Mouse (Mus musculus) right cerebral cortex, adult 2 months (tissue): Measurements from ENCODE around the gene Fndc3b.

Experiments used
- DNase-seq, 2 experiments: peaks; one replicate each; pipeline ENCODE4 v3.0.0; 2021 to 2022; ENCODE audit warnings: low spot score in 2 of 2

The Fndc3b gene

DNA sequence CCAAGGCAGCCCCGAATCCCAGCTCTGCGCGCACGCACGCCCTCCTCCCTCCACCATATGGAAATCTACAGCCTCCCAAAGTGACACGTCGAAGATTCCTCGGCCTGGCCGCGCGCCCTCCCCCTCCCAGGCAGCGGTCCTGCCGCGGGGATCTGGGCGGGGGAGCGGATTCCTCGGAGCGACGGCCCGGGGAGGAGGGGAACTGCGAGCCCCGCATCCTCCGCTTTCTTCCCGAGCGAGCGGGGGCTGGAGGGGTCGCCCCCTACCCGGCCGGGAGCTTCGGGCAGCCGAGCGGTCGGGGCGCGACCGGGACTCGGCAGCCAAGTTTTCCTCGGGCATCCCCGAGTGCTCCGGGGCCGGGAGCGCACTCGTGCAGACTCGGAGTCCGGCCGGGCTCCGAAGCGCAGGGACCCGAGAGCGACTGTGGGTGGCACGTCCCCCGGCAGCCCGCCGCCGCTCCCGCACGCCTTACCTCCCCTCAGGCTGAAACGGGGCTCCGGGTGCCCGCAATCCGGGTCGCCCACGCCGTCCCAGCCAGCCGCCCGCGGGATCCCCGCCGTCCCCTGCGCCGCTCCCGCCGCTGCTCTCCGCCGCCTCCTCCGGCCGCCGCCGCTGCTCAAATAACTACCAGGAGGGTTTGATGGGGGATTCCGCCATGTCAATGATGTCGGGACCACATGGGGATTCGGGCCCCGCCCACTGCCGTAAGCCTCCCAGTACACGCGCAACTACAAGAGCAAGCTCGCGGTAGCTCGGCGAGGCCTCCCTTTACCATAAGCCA lies at the start of gene Fndc3b:
Gene Fndc3b, minus strand, starts transcription at position 660 of the 781 bp plus-strand sequence.
- DNase-seq: peak; percentile 95 to 97

DNA sequence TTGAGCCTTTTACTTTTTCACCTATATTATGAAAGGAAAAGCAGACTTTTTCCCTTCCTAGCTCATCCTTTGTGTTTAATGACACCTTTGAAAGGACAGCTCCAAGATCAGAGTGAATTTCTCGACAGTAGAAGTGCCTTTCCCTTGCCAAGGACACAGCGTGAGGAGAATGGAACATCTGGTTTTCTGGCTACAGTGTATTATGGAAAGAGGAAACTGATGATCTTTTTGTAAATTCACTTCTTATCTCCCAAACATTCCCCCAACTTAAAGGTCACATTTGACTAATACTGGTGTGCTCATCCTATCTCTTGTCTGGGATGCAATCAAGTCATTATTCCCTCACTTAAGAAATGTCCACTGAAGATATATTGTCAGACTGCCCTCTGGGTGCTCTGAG lies 49.2 kb upstream of the Fndc3b start:
- DNase-seq: no peak

DNA sequence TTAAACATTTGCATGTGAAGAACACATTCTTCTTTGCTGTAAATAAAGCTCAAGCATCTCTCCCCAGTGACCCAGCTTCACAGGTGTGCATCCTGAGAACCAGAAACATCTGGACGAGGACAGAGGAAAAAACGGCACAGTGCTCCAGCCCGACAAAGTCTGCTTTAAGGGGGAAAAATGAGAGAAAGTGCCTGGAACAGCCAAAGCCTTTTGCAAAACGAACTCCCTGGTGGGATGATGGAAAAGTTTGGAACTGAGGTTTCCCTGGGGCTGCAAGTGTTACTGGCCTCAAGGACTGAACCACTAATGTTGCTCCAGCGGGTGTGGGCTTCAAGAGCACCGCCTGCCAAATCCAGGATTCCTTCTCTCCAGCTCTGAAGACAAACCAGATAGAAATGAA lies 47.9 kb upstream of the Fndc3b start:
- no peak for DNase-seq

DNA sequence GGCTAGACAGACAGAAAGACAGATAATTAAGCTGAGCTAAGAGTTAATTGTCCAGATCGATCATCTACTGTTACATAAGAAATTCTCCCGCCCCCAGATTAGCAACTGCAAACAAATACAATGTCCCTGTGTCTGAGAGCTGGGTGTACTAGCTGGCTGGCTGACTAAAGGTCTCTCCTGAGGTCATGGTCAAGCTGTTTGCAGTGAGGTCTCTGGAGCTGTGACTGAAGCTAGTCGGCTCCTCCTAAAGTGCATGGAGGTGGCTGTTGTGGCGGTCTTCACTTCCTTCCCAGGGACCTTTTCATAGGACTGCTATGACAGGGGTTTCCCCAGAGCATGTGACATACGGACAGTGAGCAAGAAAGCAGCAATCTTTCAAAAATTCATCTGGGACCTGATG lies 40.5 kb upstream of the Fndc3b start:
- DNase-seq: no peak

DNA sequence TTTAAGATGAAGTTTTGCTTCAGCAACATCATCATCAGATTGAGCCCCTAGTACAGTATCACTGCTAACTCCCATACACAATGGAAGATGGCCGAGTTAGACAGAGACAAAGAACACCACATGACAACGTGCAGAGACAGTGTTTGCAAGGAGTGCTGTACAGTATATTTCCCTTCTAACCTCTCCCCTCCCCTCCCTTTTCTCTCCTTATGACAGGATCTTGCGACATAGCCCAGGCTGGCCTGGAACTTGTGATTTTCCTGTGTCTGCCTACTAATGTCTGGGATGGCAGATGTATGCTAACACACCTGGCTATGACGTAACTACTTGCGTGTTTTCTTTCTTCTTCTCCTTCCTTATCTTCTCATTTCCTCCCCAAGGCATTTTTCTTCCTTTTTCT lies 40.0 kb upstream of the Fndc3b start:
- DNase-seq: no peak

DNA sequence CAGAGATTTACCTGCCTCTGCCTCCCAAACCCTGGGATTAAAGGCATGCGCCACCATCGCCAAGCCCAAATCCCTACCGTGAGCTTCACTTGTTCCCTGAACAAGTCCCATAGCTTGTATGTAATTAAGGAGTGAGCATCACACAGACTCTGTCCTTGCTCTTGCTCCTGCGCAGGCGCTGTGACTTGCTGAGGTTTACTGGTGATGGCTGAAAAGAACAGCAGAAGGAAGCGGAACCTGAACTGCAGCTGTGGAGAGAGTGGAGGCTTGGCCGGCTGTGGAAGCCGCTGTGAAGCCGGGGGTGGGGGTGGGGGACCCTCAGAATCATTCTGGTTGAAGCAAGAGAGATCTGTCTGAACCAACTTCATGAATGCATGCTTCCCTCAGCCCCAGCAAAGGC lies 34.5 kb upstream of the Fndc3b start:
- no peak for DNase-seq

DNA sequence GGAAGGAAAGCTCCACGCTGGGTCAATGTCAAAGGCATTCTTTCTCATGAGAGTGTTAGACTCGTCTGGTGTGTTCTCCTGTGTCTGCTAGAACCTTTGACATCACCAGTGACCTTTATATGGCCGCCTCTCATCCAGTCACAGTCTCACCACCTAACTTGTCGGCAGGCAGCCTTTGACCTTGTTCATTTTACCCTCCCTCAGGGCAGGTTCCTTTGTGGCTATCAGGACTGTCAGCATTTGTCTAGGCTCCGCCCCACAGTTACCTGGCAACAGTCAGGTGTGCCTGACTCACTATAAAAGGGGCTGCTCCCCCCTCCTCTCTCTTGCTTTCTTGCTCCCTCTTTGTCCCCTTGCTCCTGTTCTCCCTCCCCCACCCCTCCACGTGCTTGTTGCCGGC lies 33.6 kb upstream of the Fndc3b start:
- no peak for DNase-seq

DNA sequence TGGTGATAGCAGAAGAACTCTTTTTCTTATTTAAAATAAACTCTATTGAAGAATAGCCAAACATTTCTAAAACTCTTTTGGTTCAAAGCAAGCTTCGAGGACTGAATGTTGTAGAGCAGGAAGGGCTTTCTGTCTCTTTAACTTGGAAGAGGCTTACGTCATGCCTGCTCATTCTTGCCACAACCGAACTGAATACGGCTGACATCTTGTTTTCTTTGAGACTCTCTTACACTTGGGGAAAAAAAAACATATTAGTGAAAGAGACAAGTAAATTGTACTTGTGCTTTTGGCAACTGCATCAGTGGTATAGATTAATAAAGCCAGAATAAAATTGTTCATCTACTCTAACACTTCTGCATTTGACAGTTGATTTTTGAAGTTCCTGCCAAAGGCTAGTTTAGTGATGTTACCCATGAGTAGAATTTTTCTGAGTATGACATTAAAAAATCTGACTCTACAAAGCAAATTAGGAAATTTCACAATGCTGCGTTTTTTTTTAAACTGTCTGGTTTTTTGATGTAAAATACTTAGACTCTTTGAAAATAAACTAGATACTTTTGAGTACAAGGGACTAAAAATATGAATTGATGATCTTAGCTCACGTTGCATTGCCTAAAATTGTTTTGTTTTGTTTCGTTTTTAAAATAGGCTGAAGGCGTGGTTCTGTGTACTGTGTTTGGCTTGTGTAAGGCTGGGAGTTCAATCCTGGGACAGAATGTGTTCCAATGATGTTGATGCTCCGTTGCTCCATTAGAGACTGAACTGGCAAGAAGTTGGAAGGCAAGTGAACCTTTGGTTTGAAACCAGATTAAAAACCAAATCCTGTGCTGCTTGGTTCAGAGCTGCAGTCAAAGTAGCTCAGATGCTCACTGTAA lies 32.4 kb upstream of the Fndc3b start:
- no peak for DNase-seq

DNA sequence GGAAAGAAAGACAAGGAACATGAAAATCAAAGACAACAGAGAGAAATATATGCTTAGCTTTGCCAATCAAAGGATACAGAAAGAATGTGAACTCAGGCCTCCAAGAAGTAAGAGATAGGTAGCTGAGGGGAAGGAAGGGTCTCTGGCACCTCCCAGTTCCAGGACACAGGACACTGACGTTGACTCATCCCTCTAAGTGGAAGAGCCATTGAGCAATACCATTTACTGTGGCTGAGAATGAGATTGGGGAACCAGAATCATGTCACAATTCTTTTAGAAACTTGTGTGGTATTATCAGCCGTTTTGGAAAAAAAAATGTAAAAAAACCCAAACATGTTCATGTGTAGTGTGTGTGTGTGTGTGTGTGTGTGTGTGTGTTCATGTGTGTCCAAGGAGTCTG lies 31.0 kb upstream of the Fndc3b start:
- no peak for DNase-seq

DNA sequence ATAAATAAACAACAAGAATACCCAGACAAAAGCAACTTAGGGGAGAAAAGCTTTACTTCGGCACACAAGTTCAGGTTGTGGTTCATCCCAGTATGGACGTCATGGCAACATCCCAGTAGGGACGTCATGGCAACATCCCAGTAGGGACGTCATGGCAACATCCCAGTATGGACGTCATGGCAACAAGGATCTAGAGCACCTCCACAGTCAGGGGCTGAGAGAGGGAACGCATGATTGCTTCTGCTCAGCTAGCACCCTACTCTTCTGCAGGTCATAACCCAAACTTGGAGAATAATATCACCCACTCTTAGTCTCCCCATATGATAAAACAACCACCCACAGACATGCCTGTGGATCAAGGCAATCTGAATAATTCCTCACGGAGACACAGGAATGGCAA lies 29.0 kb upstream of the Fndc3b start:
- no peak for DNase-seq

DNA sequence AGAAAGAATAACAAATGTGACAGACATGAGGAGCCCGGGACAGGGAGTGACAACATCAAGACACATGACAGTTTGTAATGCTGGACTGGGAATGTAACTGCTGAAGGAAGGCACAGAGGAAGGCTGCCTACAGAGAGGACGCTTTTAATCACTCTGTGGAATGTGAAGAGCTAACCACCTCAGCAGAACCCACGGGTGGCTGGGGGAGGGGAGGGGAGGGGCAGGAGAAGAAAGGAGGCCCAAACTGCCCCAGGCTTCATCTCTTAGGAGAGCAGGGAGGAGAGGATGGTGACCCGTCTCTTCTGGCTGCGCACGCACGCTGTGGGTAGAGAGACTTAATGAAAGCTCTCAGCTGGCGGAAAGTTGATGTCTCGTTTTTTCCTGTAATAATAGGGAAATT lies 25.1 kb upstream of the Fndc3b start:
- DNase-seq: no peak

DNA sequence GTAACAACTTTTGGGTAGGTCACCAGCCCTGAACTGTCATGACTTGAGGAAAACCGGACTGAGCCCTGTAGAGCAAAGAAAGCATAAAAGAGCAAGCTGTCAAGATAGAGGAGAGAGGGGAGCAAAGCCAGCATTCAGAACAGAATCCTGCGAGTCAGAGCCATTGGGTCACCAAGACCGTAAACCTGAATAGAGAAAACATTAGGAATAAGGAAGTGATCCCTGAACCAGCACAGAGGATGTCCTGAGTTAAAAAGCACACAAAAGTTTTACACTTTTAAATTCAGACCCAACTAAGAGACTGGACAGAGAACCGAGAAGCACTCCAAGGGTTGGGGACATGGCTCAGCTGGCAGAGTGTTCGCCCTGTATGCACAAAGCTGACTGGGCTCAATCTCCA lies 24.0 kb upstream of the Fndc3b start:
- no peak for DNase-seq

DNA sequence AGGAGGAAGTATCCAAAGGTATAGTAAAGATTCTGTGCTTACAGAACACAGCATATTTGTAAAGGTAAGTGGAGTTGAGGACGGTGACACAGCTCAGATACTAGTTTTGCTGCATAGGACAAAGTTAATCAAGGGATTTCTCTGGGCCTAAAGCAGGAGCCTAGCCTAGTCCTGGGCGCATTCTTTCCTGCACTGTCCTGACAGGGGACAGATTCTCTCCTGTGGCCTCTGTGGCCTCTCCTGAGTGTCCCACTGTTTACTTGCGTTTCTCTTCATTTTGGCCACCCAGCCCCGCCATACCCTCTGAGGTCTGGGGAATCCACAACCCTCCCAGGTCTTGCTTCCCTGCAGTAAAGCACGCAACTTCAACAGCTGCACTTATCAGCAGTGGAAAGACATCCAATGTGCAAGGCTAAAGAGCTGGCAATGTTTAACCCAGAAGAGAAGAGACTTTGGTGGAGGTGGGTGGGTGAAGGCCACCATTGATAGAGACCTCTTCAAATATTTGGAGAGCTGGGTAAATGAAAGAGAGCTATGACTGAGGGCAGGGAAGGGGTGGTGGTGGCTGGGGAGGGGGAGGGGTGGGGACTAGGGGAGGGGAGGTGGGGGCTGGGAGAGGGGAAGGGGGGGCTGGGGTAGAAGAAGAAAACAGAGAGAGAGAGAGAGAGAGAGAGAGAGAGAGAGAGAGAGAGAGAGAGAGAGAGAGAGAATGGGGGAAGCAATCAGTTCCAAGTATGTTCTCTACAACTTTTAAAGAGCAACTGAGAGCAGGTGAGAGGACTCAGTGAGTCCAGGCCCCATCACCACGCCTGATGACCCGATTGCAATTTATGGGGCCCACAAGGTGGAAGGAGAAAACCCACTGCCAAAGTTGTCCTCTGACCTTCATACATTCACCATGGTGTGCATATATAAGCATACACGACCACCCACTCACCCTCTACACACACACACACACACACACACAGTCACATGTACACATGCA lies 18.0 kb upstream of the Fndc3b start:
- DNase-seq: no peak

DNA sequence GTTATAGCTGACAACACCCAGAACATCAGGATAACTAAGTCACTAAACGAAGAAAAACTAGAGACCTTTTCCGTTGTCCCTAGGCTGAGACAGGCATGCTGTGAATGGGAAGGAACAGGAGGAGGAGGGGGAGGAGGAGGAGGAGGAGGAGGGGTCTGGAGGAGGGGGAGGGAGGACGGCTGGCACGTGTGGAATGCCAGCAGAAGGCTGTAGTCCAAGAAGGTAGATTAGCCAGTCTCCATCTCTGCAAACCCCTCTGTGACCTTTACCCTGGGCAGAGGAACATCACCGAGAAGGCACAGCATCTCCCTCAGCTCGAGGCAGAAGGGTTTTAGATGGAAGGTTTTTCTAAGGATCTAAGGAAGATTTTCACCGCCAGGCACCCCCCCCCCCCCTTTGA lies 17.1 kb upstream of the Fndc3b start:
- no peak for DNase-seq

DNA sequence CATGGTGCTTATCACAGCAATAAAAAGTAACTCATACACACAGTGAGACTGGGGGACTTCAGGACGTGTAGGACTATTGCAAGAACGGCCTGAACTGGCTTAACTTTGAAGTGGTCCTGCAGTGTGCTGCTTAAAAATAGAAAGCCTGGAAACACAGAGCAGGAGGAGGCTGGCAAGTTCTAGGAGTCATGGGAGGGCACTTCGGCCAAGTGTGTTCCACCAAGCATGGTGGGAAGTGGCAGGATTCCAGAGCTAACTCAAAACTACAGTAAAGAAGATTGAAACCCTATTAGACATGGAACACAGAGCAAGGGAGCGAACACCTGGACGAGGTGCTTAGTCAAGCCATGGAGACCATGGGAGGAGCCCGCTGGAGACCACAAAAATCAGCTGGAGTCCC lies 14.6 kb upstream of the Fndc3b start:
- no peak for DNase-seq

DNA sequence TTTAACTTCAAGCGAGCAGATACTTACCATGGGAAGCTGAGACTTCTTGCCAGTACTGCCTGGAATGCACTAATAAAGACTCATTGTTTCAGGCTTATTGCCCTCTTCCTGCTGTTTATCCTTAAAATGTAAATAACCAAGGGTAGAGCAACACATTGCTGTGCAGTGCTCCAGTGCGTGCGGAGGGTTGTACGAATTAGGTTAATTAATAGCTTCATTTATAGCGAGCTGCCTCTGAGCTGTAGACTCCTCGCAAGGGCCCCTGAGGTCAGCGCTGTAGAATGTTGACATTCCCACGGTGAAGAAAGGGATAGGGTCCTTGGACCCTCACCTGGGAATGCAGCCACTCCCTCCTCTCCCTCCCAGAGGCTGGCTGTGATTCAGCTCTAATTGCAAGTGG lies 13.1 kb upstream of the Fndc3b start:
- no peak for DNase-seq

DNA sequence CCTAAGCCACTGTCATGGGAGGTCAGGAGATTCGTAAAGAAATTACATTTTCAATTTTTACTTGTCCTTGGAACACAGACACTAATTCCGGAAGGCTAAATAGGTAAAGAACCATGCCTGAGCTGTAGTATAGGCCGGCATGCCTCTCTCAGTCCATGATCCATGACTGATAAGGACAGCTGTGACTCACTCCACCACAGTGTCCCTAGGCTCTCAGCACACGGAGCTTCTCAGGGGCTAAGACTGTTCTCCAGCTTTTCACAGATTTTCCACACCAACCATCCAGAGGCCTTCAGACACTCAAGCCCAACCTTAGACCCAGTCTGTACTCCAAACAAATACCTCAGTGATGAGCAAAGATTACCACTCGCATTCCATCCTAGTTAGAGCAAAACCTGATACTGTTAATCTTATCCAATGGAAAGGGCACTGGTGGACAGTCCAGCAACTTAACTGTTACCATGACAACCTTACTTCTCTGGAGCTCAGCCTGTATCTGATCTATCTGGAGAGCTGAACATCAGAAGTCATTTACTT lies 7.8 kb upstream of the Fndc3b start:
- no peak for DNase-seq

DNA sequence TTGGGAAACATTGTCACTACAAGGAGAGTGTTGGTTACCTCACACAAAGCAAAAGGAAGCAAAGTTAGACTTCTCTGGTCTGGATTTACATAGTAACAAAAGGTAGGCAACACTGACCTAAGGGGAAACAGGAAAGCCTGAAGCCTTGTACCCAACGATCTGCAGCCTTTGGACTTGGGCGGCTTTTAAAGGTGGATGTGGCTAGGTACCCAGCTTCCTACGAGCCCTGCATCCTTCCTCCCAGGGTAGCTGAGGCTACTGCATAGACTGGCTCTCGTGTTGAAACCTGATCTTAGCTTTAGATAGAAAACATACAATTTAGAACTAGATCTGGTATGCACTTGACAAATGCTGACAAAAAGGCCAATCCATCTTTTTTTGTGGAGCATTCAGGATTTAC lies 2.9 kb upstream of the Fndc3b start:
- no peak for DNase-seq

DNA sequence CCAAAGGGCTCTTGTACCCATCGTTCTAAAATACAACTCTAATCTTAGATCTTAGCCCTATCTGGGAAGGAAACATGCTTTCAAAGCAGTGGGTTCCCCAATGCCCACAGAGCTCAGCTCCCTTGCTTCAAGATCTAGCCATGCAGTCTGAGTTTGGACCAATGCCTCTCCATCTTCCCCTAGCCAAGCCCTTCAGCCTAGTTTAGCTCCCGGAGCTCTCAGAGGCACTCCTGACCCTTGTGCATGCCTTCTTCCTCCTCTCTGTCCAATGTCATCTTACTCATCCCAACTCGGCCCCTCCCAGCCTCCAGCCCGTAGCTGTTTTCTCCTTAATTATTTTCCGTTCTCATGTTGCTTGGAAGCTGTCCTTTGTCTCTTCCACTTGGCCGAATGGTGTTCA lies 1.3 kb upstream of the Fndc3b start:
- DNase-seq: no peak

DNA sequence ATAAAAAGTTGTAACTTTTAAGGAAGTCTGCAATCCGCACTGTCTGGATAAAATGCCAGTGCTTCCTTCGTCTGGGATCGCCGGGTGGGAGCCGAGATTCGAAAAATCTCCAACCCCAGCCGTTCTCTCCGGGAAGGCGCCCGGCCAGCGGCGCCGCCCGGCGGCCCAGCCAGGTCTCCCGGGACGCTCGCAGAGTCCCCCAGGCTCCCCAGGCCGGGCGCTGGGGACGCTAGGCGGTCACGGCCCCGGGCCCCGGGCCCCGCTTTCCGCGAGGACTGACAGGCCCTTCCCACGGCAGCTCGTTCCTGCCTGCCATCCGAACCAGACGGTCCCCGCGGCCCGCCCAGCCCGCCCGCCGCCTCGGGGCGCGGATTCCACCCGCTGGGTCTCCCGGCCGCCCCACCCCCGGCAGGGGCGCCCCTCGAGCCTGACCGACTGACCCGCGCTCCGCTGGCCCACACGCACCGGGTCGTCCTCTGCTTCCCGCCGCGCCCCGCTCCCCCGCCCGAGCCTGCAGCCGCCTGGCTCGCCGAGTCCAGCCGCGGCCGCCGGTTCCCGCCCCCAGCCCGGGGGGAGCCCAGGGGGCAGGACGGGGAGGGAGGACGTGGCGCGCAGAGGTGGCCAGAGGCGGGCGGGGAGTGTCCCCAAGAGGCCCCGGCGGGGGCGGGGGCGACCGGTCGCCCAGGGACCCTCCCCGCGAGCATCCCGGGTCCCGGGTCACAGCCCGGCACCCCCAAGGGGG lies 1.0 kb downstream of the Fndc3b start:
- DNase-seq: peak in 1 of 2 experiments; percentile 26
